Mouse (Mus musculus): ENCODE measurements at regions not wholly inside any gene's neighbourhood (a gene's known extent, or its start where the extent isn't known, plus 50 kb on each side); places are given as distances from the start of the nearest gene placed in this dataset.

DNA sequence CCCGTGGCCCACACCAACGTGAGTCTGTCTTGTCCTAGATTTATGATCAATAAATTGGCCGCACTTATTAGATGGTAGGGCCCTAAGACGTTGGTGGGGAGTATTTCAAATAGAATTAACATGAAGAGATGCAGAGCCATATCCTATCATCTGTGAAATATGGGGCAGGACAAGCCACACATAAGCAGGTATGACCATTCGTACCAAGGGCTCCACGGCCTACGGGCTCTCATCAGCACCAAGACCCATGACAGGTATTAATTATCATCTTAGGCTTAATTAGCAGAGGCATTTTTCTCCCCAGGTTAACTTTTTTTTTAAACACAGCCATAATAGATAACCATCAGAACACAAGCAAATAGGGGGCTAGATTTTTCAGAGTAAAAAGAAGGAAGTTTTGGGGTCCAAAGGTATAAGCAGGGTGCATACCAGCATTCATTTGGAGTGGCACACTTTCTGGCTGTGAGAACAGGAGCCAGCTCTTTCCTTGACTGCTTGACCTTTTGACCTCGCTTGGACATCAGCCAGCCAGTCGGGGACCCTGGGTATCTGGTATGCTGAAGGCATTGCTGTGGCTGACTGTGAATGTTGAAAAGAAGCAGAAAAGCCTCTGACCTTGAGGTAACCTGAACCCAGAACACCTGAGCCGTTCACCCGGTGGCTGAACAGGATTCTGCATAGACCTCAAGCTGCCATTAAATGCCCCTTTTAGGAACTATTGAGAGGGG, 185.8 kb downstream of the Snx10 start:
- H3K9ac ChIP-seq (ENCODE audit: low read depth, low read length) = no peak overlapping the region
- H3K9me3 ChIP-seq (replicated peaks; ENCODE audit: control insufficient read depth, low read length) = no peaks in the 10 kb centered on the region
- no peaks in the 10 kb centered on the region for H3K4me1 ChIP-seq (ENCODE audit: control insufficient read depth, low read depth, low read length)
- H3K4me3 ChIP-seq (ENCODE audit: low read depth, low read length) = no peak overlapping the region
- no peaks in the 10 kb centered on the region for H3K36me3 ChIP-seq (ENCODE audit: control insufficient read depth, insufficient read depth)
- H3K4me2 ChIP-seq (ENCODE audit: low read depth, low read length) = no peak overlapping the region
- H3K27ac ChIP-seq (ENCODE audit: low read length) = no peak overlapping the region
- ATAC-seq (ENCODE audit: low read depth) = no peak
- 55% methylated on average over 11 of the region's 11 CpGs for WGBS (ENCODE audit: insufficient replicate concordance)
- H3K27me3 ChIP-seq (ENCODE audit: control insufficient read depth, insufficient read depth, low read depth, low read length) = no peaks in the 10 kb centered on the region

DNA sequence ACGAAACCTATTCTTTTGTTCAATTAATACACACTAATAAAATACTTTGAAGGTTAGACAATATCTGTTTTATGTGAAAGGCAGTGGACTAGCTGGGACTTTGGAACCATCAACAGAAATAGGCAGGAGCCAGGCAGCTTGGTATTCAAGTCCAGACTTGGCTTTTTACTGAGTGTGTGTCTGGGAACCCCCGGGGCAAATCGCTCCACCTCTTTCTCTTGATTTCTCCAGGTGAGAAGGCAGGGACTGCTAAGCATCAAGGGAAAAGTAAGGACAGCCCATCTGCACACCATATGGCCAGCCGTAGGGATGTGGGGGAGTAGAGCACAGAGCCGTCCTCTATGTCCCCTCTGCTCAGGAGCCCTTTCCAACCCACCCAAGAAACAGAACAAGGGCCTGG, 186.5 kb downstream of the Snx10 start:
- no peaks in the 10 kb centered on the region for H3K4me1 ChIP-seq (ENCODE audit: control insufficient read depth, low read depth, low read length)
- no peaks in the 10 kb centered on the region for H3K27me3 ChIP-seq (ENCODE audit: control insufficient read depth, insufficient read depth, low read depth, low read length)
- ATAC-seq (ENCODE audit: low read depth) = no peak
- H3K9me3 ChIP-seq (replicated peaks; ENCODE audit: control insufficient read depth, low read length) = no peaks in the 10 kb centered on the region
- no peak overlapping the region for H3K27ac ChIP-seq (ENCODE audit: low read length)
- no peaks in the 10 kb centered on the region for H3K36me3 ChIP-seq (ENCODE audit: control insufficient read depth, insufficient read depth)
- 67% methylated on average over 5 of the region's 5 CpGs for WGBS (ENCODE audit: insufficient replicate concordance)
- H3K4me3 ChIP-seq (ENCODE audit: low read depth, low read length) = no peak overlapping the region
- no peak overlapping the region for H3K9ac ChIP-seq (ENCODE audit: low read depth, low read length)
- no peak overlapping the region for H3K4me2 ChIP-seq (ENCODE audit: low read depth, low read length)

DNA sequence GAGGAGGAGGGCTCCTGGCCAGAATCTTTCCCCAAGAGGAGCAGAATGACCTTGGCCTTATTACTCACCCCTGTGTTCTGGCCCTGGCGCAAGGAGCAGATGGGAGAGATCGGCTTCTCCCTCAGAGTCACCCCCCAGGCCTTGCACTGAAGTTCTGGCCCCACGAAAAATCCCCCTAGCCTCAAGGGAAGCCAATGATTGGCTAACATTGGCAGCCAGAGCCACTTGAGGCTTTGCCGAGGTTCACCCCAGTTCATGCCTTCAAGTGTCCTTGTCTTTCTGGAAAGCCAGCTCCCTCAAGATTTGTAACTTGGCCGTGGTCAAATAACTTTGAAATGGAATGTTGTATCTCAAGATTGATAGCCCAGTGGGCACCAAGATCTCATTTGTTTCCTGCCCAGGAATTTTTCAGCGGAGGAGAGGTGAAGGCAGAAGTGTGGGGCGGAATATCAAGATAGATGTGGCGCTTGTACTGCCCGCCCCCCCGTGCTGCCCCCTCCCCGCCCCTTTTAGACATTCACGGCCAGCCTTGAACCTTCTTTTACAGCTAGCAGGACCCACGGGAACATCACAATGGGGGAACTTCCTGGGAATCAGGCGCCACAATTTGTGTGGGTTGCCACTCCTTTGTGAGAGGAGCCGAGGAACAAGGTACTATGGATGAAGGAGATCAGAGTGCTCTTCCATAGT, 187.4 kb downstream of the Snx10 start:
- no peak overlapping the region for H3K27ac ChIP-seq (ENCODE audit: low read length)
- WGBS (ENCODE audit: insufficient replicate concordance) = 69% methylated on average over 15 of the region's 15 CpGs
- ATAC-seq (ENCODE audit: low read depth) = no peak
- no peak overlapping the region for H3K9ac ChIP-seq (ENCODE audit: low read depth, low read length)
- H3K36me3 ChIP-seq (ENCODE audit: control insufficient read depth, insufficient read depth) = no peaks in the 10 kb centered on the region
- H3K27me3 ChIP-seq (ENCODE audit: control insufficient read depth, insufficient read depth, low read depth, low read length) = no peaks in the 10 kb centered on the region
- H3K4me3 ChIP-seq (ENCODE audit: low read depth, low read length) = no peak overlapping the region
- H3K4me1 ChIP-seq (ENCODE audit: control insufficient read depth, low read depth, low read length) = no peaks in the 10 kb centered on the region
- H3K9me3 ChIP-seq (replicated peaks; ENCODE audit: control insufficient read depth, low read length) = no peaks in the 10 kb centered on the region
- H3K4me2 ChIP-seq (ENCODE audit: low read depth, low read length) = no peak overlapping the region

DNA sequence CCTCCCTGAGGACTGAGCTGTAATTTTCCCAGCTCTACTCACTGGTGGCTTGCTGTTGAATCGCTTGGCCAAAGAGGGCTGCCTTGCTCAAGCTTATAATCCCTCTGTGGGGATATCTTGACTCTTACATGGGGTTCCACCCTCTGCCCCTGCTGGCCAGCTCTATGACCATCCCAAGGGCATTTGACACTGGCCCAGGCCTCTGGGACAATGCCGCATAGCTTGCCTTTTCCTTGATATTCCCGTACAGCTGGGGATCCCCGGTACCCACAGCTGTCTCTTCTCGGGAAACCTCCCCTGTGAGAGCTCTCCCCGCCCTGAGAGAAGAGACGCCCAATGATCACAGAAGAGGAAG, 187.9 kb downstream of the Snx10 start:
- Histone ChIP-seq H3K27me3 (ENCODE audit: control insufficient read depth, insufficient read depth, low read depth, low read length) (no peaks in the 10 kb centered on the region), H3K9me3 (replicated peaks; ENCODE audit: control insufficient read depth, low read length) (no peaks in the 10 kb centered on the region), H3K36me3 (ENCODE audit: control insufficient read depth, insufficient read depth) (no peaks in the 10 kb centered on the region), H3K27ac (ENCODE audit: low read length) (no peak overlapping the region), H3K9ac (ENCODE audit: low read depth, low read length) (no peak overlapping the region), H3K4me2 (ENCODE audit: low read depth, low read length) (no peak overlapping the region), H3K4me3 (ENCODE audit: low read depth, low read length) (no peak overlapping the region), H3K4me1 (ENCODE audit: control insufficient read depth, low read depth, low read length) (no peaks in the 10 kb centered on the region)
- WGBS (ENCODE audit: insufficient replicate concordance) = 72% methylated on average over 7 of the region's 7 CpGs
- no peak for ATAC-seq (ENCODE audit: low read depth)

DNA sequence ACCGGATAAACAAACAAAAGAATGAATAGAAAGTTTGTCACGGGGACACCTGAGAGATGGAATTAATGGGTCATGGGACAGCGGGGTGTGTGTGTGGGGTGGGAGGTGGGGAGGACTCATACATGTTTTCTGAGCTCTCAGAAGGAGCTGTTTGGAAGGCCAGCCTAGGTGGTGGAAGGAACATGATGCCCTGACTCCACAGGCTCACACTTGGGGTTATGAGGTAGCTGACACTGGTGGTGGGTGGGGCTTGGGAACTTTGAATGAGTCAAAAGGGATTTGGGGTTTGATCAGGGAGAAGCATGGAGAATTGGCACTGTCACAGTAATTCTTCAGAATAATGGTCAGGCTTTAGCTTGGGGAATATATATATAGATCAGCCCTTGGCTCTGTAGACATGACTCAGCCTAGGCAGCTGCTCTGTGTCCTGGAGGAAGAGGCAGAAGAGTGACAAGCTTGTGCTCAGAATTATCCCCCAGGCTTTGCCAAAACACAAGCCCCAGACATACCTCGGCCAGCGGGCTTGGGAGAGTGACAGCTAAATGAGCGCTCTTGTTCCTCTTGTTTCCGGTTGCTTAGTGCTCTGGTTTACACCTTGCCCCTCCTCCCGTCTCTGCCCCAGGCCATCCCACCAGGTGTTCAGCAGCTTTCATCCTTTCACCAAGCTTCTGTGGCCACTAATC, 191.6 kb downstream of the Snx10 start:
- H3K27ac ChIP-seq (ENCODE audit: low read length) = no peak overlapping the region
- no peak overlapping the region for H3K4me3 ChIP-seq (ENCODE audit: low read depth, low read length)
- H3K9me3 ChIP-seq (replicated peaks; ENCODE audit: control insufficient read depth, low read length) = no peaks in the 10 kb centered on the region
- no peaks in the 10 kb centered on the region for H3K36me3 ChIP-seq (ENCODE audit: control insufficient read depth, insufficient read depth)
- no peaks in the 10 kb centered on the region for H3K4me1 ChIP-seq (ENCODE audit: control insufficient read depth, low read depth, low read length)
- WGBS (ENCODE audit: insufficient replicate concordance) = 44% methylated on average over 8 of the region's 8 CpGs
- no peak for ATAC-seq (ENCODE audit: low read depth)
- no peaks in the 10 kb centered on the region for H3K27me3 ChIP-seq (ENCODE audit: control insufficient read depth, insufficient read depth, low read depth, low read length)
- H3K9ac ChIP-seq (ENCODE audit: low read depth, low read length) = no peak overlapping the region
- no peak overlapping the region for H3K4me2 ChIP-seq (ENCODE audit: low read depth, low read length)

DNA sequence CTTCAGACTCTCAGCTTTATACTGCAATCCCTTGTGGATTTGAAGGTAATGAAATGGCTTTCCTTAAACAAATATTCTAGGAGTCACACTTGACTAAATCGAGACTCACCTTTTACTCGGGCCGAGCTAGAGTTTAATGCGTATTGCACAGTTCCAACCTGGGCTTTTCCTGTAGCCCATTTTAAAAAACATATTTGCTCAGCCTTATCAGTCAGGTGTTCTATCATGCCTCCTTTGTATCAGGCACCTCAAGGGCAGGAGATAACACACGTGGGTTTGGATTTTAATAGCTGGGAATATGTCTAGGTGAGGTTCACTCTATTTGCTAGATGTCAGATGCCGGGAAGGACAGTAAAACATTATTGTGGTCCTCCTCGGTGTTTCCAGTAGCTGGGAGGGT, 193.7 kb downstream of the Snx10 start:
- no peaks in the 10 kb centered on the region for H3K4me1 ChIP-seq (ENCODE audit: control insufficient read depth, low read depth, low read length)
- no peak overlapping the region for H3K27ac ChIP-seq (ENCODE audit: low read length)
- H3K4me3 ChIP-seq (ENCODE audit: low read depth, low read length) = no peak overlapping the region
- H3K9ac ChIP-seq (ENCODE audit: low read depth, low read length) = no peak overlapping the region
- no peaks in the 10 kb centered on the region for H3K9me3 ChIP-seq (replicated peaks; ENCODE audit: control insufficient read depth, low read length)
- H3K4me2 ChIP-seq (ENCODE audit: low read depth, low read length) = no peak overlapping the region
- no peak for ATAC-seq (ENCODE audit: low read depth)
- no peaks in the 10 kb centered on the region for H3K36me3 ChIP-seq (ENCODE audit: control insufficient read depth, insufficient read depth)
- no peaks in the 10 kb centered on the region for H3K27me3 ChIP-seq (ENCODE audit: control insufficient read depth, insufficient read depth, low read depth, low read length)
- WGBS (ENCODE audit: insufficient replicate concordance) = 60% methylated on average over 7 of the region's 7 CpGs

DNA sequence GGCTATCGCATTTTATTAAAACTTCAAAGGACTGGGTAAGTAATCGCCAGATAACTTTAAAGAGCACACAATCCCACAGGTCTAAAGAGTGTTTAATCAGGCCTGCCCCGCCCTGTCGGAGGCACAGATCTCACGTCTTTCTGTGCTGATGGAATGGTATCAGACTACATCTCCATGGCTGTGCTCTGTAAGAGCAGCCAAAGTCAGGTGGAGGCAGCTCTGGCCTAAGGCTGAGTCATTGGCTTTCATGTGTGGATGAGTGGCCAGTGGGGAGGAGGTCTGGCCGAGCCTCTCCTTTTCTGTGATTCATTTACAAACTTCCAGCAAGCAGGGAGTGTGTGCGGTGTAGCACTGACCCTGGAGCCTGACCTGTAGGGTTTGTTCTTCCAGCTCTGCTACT, 197.0 kb downstream of the Snx10 start:
- Histone ChIP-seq H3K4me3 (ENCODE audit: low read depth, low read length) (no peak overlapping the region), H3K9me3 (replicated peaks; ENCODE audit: control insufficient read depth, low read length) (no peaks in the 10 kb centered on the region), H3K4me1 (ENCODE audit: control insufficient read depth, low read depth, low read length) (no peaks in the 10 kb centered on the region), H3K4me2 (ENCODE audit: low read depth, low read length) (no peak overlapping the region), H3K27me3 (ENCODE audit: control insufficient read depth, insufficient read depth, low read depth, low read length) (no peaks in the 10 kb centered on the region), H3K36me3 (ENCODE audit: control insufficient read depth, insufficient read depth) (no peaks in the 10 kb centered on the region), H3K9ac (ENCODE audit: low read depth, low read length) (no peak overlapping the region), H3K27ac (ENCODE audit: low read length) (peak overlapping the region; percentile 21; the same call in 1 of the 2 replicates)
- ATAC-seq (ENCODE audit: low read depth) = peak; percentile 91
- 49% methylated on average over 7 of the region's 7 CpGs for WGBS (ENCODE audit: insufficient replicate concordance)

DNA sequence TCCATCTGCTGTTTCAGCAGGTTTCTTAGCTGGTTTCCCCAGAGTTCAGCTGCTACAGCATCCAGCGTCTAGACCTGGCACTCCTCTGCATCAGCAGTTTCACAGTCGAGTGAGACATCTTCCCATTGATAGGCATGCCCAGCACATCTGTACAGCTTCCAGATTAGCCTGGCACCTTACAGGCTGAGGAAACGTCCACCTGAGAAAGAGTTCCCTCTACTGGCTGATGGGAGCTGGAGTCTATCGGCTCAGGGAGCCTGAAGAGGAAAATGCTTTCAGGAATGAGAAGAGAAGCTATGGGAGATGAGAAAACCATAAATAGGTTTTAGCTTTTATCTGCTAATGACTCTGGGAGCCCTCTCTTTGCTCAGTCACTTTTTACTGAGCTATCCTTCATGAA, 199.4 kb downstream of the Snx10 start:
- no peak overlapping the region for H3K27ac ChIP-seq (ENCODE audit: low read length)
- no peaks in the 10 kb centered on the region for H3K27me3 ChIP-seq (ENCODE audit: control insufficient read depth, insufficient read depth, low read depth, low read length)
- no peak overlapping the region for H3K9ac ChIP-seq (ENCODE audit: low read depth, low read length)
- no peaks in the 10 kb centered on the region for H3K4me1 ChIP-seq (ENCODE audit: control insufficient read depth, low read depth, low read length)
- H3K9me3 ChIP-seq (replicated peaks; ENCODE audit: control insufficient read depth, low read length) = no peaks in the 10 kb centered on the region
- H3K4me3 ChIP-seq (ENCODE audit: low read depth, low read length) = no peak overlapping the region
- no peaks in the 10 kb centered on the region for H3K36me3 ChIP-seq (ENCODE audit: control insufficient read depth, insufficient read depth)
- no peak overlapping the region for H3K4me2 ChIP-seq (ENCODE audit: low read depth, low read length)
- no peak for ATAC-seq (ENCODE audit: low read depth)
- 31% methylated on average over 4 of the region's 4 CpGs for WGBS (ENCODE audit: insufficient replicate concordance)

DNA sequence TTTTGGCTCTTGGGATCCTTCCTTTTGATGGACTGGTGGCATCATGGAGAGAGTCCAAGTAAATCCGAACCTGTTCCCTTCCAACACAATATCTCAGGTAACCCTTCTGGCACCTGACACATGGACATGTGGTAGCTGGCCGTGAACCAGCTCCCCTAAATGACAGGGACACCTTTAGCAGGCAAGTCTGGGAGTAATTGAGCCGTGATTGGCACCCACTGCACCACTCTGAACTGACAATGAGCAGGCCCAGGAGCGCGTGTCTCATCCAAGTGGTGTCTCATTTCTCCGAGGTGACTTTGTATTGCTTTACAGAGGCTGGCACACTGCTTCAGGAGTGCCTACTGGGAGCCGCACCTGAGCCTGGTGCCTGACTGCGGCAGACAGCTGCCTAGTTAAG, 203.5 kb downstream of the Snx10 start:
- H3K27me3 ChIP-seq (ENCODE audit: control insufficient read depth, insufficient read depth, low read depth, low read length) = no peaks in the 10 kb centered on the region
- H3K4me1 ChIP-seq (ENCODE audit: control insufficient read depth, low read depth, low read length) = no peaks in the 10 kb centered on the region
- H3K9me3 ChIP-seq (replicated peaks; ENCODE audit: control insufficient read depth, low read length) = no peaks in the 10 kb centered on the region
- H3K36me3 ChIP-seq (ENCODE audit: control insufficient read depth, insufficient read depth) = no peaks in the 10 kb centered on the region
- 66% methylated on average over 8 of the region's 8 CpGs for WGBS (ENCODE audit: insufficient replicate concordance)
- H3K4me2 ChIP-seq (ENCODE audit: low read depth, low read length) = no peak overlapping the region
- no peak for ATAC-seq (ENCODE audit: low read depth)
- H3K27ac ChIP-seq (ENCODE audit: low read length) = no peak overlapping the region
- no peak overlapping the region for H3K9ac ChIP-seq (ENCODE audit: low read depth, low read length)
- no peak overlapping the region for H3K4me3 ChIP-seq (ENCODE audit: low read depth, low read length)

Data from liver, embryonic 16.5 days (tissue).